Mouse (Mus musculus): ENCODE measurements at regions not wholly inside any gene's neighbourhood (a gene's known extent, or its start where the extent isn't known, plus 50 kb on each side); places are given as distances from the start of the nearest gene placed in this dataset.

DNA sequence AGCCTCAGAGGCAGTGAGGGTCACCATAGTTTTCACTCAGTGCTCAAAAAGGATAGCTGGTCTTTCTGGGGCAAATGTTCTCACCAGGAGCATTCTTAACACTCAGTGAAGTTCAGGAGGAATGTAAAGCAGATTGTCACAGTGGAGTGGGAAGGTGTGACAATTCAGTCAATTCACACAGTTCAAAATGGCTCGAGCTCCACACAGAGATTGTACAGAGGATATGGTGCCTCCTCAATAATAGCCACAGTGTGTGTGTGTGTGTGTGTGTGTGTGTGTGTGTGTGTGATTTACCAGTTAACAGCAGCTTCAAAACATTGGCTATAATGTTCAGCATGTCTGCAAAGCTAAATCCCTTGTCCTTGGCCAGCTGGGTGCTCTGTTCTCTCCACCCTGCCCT is 279.3 kb upstream of the Gm12728 start:
- no peak for DNase-seq (ENCODE audit: extremely low spot score in 1 of 2, low spot score in 2 of 2)
- intact Hi-C loops (cut with DNase I): no loop called here

DNA sequence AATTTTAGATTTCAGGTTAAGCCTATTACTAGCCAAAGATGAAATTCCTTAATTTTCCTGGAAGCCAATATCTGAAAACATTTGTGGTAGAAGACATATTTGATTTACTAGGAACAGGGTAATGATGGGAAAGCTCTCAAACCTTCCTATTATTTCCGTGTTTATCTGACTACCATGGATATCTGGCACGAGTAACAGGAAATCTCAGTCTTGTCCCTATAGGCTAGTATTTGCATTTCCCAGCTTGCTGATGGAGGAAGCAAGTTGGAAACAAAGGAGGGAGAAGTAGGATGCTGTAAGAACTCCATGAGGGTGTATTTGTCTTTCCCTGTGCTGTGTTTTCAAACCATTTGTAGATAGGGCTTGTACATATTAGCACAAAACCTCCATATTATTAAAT is 264.5 kb upstream of the Gm12728 start:
- DNase-seq (ENCODE audit: extremely low spot score in 1 of 2, low spot score in 2 of 2): no peak
- intact Hi-C loops (cut with DNase I): no loop called here

DNA sequence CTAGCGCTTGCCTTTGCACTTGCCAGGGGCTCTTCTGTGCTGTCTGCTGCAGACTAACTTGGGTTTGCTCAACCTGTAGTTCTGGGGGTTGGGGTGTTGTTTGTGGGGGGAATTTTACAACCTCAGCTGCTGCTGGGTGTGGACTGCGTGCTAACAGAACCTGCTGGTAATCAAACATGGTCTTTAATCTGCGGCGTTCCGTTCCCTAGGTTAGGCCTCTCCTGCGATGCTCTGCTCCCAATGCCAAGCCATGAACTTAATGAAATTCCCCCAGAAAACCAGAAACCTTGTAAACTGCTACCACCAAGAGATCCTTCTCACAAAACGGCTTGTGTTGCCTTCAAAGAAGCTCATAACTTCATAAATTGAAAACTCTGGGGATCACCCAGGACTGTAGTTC is 262.9 kb upstream of the Gm12728 start:
- no peak for DNase-seq (ENCODE audit: extremely low spot score in 1 of 2, low spot score in 2 of 2)
- intact Hi-C loops (cut with DNase I): no loop called here

DNA sequence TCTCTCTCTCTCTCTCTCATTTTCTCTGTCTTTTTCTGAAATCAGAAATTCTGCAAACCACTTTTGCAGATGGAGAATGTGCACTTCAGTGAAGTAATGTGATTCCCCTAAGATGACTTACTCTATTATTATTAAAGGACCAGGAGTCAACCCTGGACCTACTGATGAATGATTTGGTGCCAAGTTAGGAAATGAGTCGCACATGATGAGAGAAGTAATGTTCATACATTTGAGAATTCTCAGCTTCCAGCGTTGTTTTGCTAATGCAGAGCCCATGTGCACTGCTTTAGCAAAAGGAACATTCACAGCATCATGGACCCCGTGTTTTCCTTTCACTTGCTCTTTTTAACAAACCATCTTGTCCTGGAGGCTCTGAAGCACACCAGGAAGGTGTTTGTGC is 262.4 kb upstream of the Gm12728 start:
- no peak for DNase-seq (ENCODE audit: extremely low spot score in 1 of 2, low spot score in 2 of 2)
- intact Hi-C loops (cut with DNase I): no loop called here

DNA sequence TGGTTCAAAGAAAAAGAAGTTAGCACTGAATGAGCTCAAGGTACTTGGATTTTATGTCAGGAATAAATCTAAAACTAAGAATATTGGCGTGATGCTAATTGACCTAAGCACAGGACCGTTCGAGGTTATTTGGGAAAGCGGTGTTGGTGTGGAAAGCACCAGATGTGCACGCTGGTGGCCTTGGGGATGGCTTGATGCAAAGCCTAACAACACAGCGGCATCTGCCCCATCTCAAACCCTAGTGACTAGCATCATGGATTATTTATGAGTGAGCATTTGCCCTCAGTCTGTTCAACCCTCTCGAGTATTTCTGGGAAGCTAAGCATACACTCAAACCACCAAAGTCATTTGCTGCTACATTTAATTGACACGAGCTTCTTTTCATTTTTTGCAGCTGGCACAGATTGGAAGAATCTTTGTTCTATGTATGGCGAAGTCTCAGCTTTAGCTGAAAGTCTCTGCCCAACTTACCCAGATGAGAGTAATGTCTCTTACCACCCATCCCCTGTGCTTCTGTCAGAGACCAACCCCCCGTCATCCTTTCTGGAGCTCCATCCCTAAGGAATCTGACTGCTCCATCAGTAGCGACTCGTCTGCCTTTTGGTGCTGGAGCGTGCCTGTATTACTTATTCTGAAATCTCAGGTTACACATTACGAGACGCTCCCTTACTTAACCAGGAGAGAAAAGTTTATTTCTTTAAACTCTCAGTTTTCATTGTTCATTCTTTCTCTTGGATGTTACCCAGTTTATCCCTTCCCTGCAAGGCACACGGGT is 257.8 kb upstream of the Gm12728 start:
- intact Hi-C loops (cut with DNase I): no loop called here
- DNase-seq (ENCODE audit: extremely low spot score in 1 of 2, low spot score in 2 of 2): no peak

DNA sequence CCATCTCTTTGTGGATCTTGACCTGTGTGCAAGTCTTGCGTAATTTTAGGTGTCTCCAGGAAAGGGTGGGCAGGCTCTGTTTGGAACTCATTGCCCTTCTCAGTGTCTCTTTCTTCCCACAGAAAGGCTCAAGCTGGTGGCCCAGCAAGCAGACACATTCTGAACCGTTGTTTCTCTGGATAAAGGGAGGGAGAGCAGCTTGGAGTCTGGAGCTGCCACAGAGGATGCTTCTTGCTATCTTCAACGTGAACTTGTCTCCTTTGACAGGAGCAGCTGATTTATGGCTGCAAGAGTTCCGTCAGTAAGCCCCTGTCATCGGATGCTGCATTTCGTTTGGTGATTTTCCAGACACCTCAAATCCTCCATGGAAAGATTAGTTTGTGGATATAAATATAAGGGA is 254.2 kb upstream of the Gm12728 start:
- intact Hi-C loops (cut with DNase I): no loop called here
- DNase-seq (ENCODE audit: extremely low spot score in 1 of 2, low spot score in 2 of 2): no peak

DNA sequence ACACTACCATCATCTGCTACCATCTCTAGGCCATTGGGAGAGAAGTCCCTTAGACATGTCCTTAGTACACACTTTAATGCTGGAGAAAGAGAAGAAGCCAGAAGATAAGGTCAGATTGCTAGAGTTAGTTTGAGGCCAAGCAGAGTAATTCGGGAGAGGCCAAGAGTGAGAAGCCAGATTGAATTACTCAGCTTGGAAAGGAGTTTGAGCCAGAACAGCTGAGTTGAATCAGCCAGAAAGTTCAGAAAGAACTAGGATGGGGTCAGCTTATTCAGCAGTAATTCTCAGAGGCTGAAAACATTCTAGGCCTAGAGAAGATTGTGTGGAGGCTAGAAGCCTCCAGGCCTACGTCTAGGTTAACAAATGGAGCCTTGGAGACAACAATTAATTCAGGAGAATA is 244.2 kb upstream of the Gm12728 start:
- intact Hi-C loops (cut with DNase I): no loop called here
- no peak for DNase-seq (ENCODE audit: extremely low spot score in 1 of 2, low spot score in 2 of 2)

DNA sequence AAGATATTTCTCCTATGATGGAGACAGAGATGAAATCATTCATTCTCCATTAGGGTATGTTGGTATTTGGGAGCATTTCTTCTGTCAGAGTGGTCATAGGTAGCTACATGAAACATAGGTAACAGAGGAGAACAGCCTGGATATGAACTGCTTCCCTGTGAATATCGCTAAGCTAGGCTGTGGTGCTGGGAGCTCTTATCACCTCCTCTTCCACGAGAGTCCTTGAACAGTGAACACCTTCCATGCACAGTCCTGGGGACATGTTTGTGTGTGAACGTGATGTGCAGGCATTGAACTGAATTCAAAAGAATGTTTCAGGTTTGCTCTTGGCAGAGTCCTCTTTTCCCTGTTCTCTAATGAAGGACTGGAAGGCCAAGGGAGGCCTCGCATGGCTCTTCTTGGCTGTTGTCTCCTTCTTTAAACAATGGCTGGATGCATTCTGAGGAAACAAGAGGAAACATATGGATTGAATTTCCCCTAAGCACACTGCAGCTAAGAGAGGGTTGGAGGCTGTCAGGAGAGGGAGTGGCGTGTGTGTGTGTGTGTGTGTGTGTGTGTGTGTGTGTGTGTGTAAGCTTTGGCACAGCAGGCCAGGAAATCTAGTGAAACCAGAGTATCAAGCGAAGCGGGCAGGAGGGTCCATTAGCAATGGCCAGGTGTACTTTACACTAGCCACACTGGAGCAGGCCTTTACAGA is 239.8 kb upstream of the Gm12728 start:
- intact Hi-C loops (cut with DNase I): no loop called here
- no peak for DNase-seq (ENCODE audit: extremely low spot score in 1 of 2, low spot score in 2 of 2)

DNA sequence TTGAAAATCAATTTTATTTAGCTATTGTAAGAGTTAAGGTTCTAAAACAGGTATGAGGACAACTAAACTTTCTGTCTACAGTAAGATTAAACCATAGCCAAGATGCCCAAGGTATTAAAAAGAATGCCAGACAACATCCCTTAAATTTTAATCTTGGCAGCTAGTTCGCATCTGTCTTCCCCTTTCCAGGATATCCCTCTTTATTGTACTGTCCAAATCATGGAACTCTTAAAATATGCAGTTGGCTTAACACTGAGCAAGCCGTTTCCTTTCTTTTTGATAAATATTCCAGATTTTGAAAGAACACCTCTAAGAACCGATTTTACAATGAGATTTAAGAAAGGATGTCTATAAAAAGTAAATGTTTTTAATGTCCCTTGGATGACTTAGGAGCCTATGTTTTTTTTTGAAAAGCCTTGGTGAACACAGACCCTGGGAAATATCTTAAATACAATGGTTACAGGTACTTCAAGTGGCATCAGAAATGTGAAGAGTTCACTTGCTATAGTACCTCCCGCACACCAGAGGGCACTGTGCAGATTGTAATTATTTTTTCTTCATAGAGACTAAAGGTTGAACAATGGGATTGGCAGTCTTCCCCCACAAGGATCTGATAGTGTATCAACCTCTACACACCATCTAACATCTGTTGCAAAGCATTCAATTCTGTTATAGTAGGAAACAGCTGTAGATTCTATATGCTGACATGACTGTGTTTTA is 237.5 kb upstream of the Gm12728 start:
- no peak for DNase-seq (ENCODE audit: extremely low spot score in 1 of 2, low spot score in 2 of 2)
- intact Hi-C loops (cut with DNase I): no loop called here

DNA sequence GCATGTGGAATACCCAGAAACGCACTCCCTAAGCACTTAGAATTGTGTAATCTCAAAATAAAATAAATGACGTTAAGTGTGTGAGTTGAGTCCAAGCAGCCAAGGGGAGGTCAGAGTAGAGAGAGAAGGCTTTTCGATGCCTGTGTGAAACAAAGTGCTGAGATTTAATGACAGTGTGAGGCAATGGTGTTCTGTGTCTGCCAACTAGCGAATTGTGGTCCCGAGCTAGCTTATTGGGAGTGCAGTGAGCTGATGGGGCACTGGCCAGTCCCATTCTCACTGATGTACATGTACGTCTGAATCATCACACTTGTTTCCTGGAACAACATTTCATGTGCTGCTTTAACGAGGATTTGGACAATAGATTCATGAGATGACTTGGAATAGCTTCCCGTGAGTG is 234.7 kb upstream of the Gm12728 start:
- intact Hi-C loops (cut with DNase I): no loop called here

DNA sequence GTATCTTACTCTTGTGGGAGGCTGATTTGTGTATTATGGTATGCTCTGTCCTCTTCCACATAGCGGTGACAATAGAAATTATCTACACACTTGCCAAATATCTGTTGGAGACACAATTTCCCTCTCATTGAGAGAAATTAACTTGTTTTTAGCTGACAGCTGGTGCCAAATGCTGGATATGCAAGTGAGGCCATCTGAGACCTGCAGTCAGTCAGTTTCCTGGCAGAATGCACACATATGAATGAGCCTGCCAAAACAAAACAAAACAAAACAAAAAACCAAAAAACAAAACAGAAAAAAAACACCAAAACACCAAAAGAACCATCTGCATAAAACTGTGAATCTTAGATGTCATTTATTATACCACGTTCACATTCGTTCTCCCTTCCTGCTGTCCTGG is 233.7 kb upstream of the Gm12728 start:
- DNase-seq (ENCODE audit: extremely low spot score in 1 of 2, low spot score in 2 of 2): no peak
- intact Hi-C loops (cut with DNase I): no loop called here

More for the DNA sequence above, 234.7 kb upstream of the Gm12728 start:
- DNase-seq (ENCODE audit: extremely low spot score in 1 of 2, low spot score in 2 of 2): no peak

DNA sequence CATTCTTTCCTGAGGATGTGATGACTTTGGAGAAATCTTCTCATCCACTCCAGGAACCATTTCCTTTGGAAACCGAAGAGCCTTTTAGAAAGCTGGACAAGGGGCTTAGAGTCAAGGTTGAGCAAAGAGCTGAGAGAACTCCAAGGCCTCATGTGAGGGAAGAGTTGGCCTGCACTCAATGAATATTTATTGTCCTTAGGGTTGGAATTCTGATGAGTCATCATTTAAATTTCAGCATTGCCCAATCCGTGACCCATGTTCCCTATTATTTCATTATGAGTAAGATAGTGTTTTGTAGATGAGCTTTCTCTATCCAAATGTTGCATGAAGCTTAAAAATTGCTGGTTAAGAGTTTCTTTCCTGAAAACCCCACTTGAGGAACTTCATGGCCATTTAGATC is 232.3 kb upstream of the Gm12728 start:
- intact Hi-C loops (cut with DNase I): no loop called here
- DNase-seq (ENCODE audit: extremely low spot score in 1 of 2, low spot score in 2 of 2): no peak

DNA sequence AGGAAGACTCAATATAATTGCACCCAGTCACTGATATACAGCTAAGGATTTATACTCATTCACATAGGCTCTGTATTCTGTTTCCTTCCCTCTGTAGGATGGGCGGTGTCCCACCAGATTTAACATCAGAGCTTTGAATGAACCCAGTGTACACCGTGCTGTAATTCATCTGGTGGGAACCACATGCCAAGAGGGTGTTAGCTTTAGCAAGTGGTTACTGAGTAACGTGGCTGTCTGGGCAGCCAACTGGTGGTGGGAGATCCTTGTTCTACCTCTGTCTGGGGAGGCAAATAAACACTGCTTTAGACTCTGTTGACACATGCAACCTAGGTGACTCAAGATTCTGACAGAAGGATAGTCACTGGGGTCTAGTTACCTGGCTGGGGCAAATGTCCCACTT is 229.6 kb upstream of the Gm12728 start:
- intact Hi-C loops (cut with DNase I): no loop called here
- DNase-seq (ENCODE audit: extremely low spot score in 1 of 2, low spot score in 2 of 2): no peak

DNA sequence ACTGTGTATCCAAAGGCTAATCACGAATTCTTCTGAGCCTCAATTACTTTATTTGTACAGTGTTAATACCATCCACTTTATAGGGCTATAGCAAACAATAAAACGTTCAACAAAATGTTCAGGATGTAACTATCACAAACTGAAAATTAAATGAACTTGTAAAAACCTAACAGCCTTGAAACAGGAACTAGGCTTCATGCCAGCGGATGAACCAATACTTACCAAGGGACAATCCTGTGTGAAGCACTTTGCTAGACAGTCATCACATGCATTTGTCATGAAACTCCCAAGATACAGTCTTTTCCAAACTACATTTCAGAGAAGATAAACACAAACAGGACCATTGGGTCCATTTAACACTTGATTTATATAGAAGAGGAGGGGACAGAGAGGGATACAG is 228.9 kb upstream of the Gm12728 start:
- DNase-seq (ENCODE audit: extremely low spot score in 1 of 2, low spot score in 2 of 2): no peak
- intact Hi-C loops (cut with DNase I): no loop called here

DNA sequence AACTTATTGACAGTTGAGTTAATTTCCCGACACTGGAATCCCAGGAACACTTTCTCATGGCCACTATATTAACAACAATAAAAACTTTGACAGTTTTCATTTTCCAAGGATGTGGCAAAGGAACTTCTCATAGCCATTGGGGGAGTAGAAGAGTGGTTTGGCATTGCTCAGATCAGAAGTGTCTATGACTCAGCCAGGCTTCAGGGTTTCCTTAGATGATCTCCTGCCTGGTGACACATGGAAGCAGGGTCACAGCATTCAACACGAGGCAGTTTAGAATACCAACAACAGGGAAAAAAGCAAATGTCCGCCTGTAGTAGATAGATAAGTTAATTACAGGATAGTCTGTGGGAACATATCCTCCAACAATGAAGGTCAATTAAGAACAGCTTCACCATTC is 228.1 kb upstream of the Gm12728 start:
- DNase-seq (ENCODE audit: extremely low spot score in 1 of 2, low spot score in 2 of 2): no peak
- intact Hi-C loops (cut with DNase I): no loop called here

DNA sequence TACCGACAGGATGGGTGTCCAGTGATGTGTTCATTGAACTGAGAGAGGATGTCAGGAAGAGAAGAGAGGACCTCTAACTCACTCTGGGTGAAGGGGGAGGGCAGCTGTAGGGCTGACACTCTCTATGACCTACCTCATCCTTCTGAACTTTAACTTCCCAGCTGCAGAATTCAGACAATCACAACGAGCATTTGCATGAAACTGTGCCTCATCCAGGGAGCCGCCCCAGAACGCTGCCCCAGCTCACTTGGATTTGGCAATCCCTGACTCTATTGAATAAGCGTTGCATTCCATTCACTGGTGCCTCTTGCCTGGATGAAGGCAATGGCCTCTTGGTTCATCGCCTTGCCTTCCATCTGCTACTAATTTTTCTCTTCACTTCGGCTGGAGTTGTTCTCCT is 223.9 kb upstream of the Gm12728 start:
- no peak for DNase-seq (ENCODE audit: extremely low spot score in 1 of 2, low spot score in 2 of 2)
- intact Hi-C loops (cut with DNase I): no loop called here

DNA sequence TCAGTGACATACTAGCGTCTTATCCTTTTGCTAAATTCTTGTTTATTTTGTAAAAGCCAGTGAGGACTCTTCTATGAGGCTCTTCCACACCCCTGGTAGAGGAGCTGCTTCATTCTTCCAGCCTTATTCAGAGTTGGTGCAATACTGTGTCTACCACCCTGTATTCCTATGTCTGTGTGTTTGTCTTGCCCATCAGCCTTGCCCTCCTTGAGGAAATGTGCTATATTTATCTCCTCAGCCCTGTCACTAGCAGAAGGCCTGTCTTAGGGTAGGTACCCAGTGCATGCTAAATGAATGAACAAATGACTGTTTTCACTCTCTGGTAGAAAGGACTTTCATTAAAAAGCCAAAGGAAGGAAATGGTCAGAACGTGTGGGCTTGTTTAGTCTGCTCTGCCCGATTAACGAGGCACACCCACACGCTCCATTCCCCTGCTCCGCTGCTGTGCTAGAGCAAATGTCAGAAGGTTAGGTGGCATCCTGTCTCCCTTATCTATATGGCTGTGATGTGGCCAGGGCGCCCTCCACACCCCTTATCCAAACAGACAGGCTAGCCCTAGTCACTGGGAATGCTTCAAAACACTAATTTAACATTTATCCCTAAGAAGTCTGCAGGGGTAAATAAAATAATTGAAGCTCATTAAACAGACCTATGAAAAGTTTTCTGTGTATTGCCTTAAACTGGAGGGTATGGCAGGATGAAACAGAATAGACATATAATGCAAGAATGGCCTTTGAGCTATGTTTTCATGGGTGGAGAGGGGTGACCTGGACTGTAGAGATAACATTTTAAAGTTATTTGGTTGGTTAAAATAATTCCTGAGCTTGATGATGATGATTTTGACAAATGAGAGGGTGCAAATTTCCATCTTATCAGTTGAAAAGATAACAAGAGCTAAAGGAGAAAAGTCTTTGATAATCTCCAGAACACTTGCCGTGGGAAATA is 222.9 kb upstream of the Gm12728 start:
- DNase-seq (ENCODE audit: extremely low spot score in 1 of 2, low spot score in 2 of 2): no peak
- intact Hi-C loops (cut with DNase I): no loop called here

DNA sequence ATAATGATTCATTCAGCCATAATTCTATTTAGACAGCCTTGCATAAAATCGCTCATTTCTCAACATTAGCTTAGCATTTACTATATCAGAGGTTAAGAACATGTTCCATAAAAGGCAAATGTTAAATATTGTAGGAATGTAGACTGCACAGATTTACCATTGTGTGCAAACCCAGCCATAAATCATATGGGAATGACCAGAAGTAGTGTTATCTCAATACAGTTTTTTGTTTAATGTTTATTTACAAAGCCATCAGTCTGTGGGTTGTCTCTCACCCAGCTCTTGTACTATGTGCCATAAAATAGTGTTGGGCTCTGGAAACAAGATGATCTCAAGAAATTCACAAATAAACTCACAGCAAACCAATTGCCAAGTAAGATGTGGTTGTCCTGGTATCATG is 220.0 kb upstream of the Gm12728 start:
- no peak for DNase-seq (ENCODE audit: extremely low spot score in 1 of 2, low spot score in 2 of 2)
- intact Hi-C loops (cut with DNase I): no loop called here

DNA sequence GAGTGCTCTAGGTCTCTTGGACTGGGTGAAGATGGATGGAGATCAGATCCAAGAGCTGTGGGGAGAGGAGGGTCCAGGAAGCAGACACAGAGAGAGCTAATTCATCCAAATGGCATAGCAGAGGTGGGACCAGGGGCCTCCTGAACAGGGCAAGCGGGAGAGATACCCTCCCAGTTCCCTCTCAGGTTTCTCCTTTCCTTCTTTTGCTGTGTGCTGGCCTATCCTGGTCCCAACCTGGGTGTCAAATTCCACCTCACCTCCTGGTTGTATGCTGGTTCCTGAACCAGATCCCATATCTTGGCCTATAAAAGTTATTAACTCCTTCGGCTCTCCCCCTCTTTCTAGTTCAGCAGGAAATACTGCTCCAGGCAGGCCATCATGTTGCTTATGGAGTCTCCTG is 214.1 kb upstream of the Gm12728 start:
- intact Hi-C loops (cut with DNase I): no loop called here
- no peak for DNase-seq (ENCODE audit: extremely low spot score in 1 of 2, low spot score in 2 of 2)
